ENCODE assay signal across 8 mouse cellular contexts in the genomic region with DNA sequence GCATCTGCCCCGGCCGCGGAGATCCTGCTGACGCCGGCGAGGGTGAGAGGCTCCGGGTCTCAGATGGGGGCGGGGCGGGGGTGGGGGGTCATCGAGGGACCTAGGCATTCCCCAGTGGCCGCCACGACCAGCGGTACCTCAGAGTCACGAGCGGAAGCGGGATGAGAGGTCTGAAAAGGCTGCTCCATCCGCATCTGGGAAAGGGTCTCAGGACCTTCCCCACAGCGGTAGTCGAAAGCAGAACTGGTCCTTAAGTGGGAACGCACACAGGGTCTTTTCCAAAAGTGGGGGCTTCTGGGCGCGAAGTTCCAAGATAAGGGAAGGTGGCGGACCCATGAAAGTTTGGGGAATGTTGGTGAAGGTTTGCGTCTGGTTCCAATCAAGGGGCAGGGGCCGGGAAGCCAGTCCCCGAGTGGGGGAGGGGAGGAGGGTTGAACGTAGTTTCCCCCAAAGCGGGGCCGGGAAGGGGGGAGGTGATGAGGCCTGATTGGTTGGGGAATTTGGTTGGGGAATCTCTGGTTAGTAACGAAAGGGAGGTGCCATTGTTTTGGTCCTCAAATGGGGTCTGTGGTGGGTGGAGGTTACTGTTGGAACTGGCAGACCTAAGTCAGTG. TPM values are rescaled to one million over a fixed set of nuclear protein-coding genes. Genes with fewer than 3 reads are reported as not detected.
DNase-seq lines count a peak whose midpoint lies in the region; ATAC-seq and TF ChIP-seq lines count a peak whose summit lies in the region.

No protein-coding gene starts in this region.

- TF ChIP-seq POLR2A in testis, adult 2 months (IDR thresholded peaks at IDR 0.05; ENCODE audit: control insufficient read depth, low read depth, low read length) = no peak

- no peak for TF ChIP-seq CTCF in testis, adult 2 months (IDR thresholded peaks at IDR 0.05; ENCODE audit: control insufficient read depth, insufficient read depth, insufficient replicate concordance, low read depth, low read length)

- in situ Hi-C loops in ES-E14 (cut with MboI; ENCODE audit: low sequenced_read_pairs in 2 of 2, unreplicated experiment in 2 of 2) = no loop called here

- no peaks in the 10 kb centered on the region for H3K27me3 ChIP-seq in heart, embryonic 12.5 days (replicated peaks)
- no peaks in the 10 kb centered on the region for H3K27me3 ChIP-seq in testis, adult 2 months (ENCODE audit: control insufficient read depth, insufficient read depth, low read length)

- peak overlapping the region; percentile 86 to 89 for H3K4me3 ChIP-seq in ES-E14 (ENCODE audit: insufficient read depth in 1 of 2, low read depth in 1 of 2, low read length in 2 of 2, poor library complexity in 1 of 2, severe bottlenecking in 1 of 2)
- H3K4me3 ChIP-seq in heart, embryonic 12.5 days = peak overlapping the region; percentile 89
- H3K4me3 ChIP-seq in macrophage (ENCODE audit: inconsistent target) = peak overlapping the region; percentile 90
- H3K4me3 ChIP-seq in testis, adult 2 months (ENCODE audit: control insufficient read depth, low read depth, low read length) = peak overlapping the region; percentile 89

- peak; percentile 70 to 72 for DNase-seq in frontal cortex, postnatal 10 days (ENCODE audit: low spot score in 2 of 2)
- no peak for DNase-seq in frontal cortex, adult 2 months (ENCODE audit: extremely low spot score in 1 of 2, low spot score in 1 of 2)
- DNase-seq in ES-E14 (ENCODE audit: low read depth, low spot score) = peak; percentile 49
- DNase-seq in cerebellum, adult 9-11 months = peak; percentile 72
- DNase-seq in layer of hippocampus, postnatal 14 days (ENCODE audit: low spot score in 2 of 2) = peak; percentile 66 to 79

- H3K9me3 ChIP-seq in ES-E14 (ENCODE audit: control insufficient read depth, insufficient read depth, low read depth, low read length) = no peaks in the 10 kb centered on the region
- no peaks in the 10 kb centered on the region for H3K9me3 ChIP-seq in heart, embryonic 12.5 days (replicated peaks)

- H3K27ac ChIP-seq in ES-E14 (ENCODE audit: insufficient read depth, low read depth, low read length, poor library complexity, severe bottlenecking) = 0 out of 2 replicates have a peak overlapping the region, but pooled peaks have one; percentile 12
- peak overlapping the region; percentile 90 for H3K27ac ChIP-seq in heart, embryonic 12.5 days (ENCODE audit: poor library complexity, severe bottlenecking)
- peak overlapping the region; percentile 74 for H3K27ac ChIP-seq in macrophage
- no peak overlapping the region; the same call in 1 of the 2 replicates for H3K27ac ChIP-seq in testis, adult 2 months (ENCODE audit: control insufficient read depth, insufficient read depth, low read depth, low read length)

- ATAC-seq in heart, embryonic 12.5 days (ENCODE audit: insufficient number of reproducible peaks, low FRiP score) = peak; percentile 48

- H3K9ac ChIP-seq in ES-E14 (ENCODE audit: insufficient read depth, low read depth, low read length, poor library complexity, severe bottlenecking) = peak overlapping the region; percentile 70
- H3K9ac ChIP-seq in heart, embryonic 12.5 days = peak overlapping the region; percentile 86

- peaks cover 0 to 22% of the 10 kb centered on the region in 2 experiments; a peak in 2 of 4 replicates for H3K4me1 ChIP-seq in ES-E14 (ENCODE audit: control insufficient read depth in 2 of 2, insufficient read depth in 2 of 2, low read length in 2 of 2, poor library complexity in 1 of 2)
- peaks cover 48% of the 10 kb centered on the region for H3K4me1 ChIP-seq in heart, embryonic 12.5 days (replicated peaks)
- peaks cover 29% of the 10 kb centered on the region for H3K4me1 ChIP-seq in testis, adult 2 months (ENCODE audit: control insufficient read depth, insufficient read depth, low read length)

- H3K36me3 ChIP-seq in ES-E14 (ENCODE audit: control insufficient read depth, insufficient read depth, low read length, poor library complexity, severe bottlenecking) (no peaks in the 10 kb centered on the region), macrophage (ENCODE audit: inconsistent target) (no peaks in the 10 kb centered on the region)
- no peaks in the 10 kb centered on the region for H3K36me3 ChIP-seq in heart, embryonic 12.5 days
- no peaks in the 10 kb centered on the region for H3K36me3 ChIP-seq in testis, adult 2 months (ENCODE audit: control insufficient read depth, insufficient read depth, low read length)

- 2% methylated on average over 30 of the region's 30 CpGs for WGBS in heart, embryonic 12.5 days
- 1% methylated on average over 30 of the region's 30 CpGs for WGBS in macrophage (ENCODE audit: missing documents)

- H3K4me2 ChIP-seq in heart, embryonic 12.5 days = peak overlapping the region; percentile 72

- H3K79me2 ChIP-seq in macrophage (ENCODE audit: inconsistent target) = peaks cover 52% of the 10 kb centered on the region

TF ChIP-seq in ES-E14, 5 proteins besides CTCF, POLR2A, EP300 and RAD21:
- TF ChIP-seq MAFK (IDR thresholded peaks at IDR 0.05; ENCODE audit: insufficient read depth, low read depth, low read length) (no peak), CHD2 (IDR thresholded peaks at IDR 0.05; ENCODE audit: low read depth, low read length) (no peak), ZC3H11A (IDR thresholded peaks at IDR 0.05; ENCODE audit: borderline replicate concordance, low read depth, low read length) (no peak), HCFC1 (IDR thresholded peaks at IDR 0.05; ENCODE audit: borderline replicate concordance, insufficient read depth, low read length) (no peak), ZNF384 (IDR thresholded peaks at IDR 0.05; ENCODE audit: low read depth, low read length) (no peak)

RNA-seq across cellular contexts. Expression of gene Itm2c, which starts 0.8 kb away (rescaled TPM):
- polyA plus RNA-seq in frontal cortex, adult 2 months (2012; rRNA removed) = 765 and 862 TPM in 2 replicates
- 82.9 and 114 TPM in 2 replicates for total RNA-seq in ES-E14 (2012; rRNA removed)
- polyA plus RNA-seq in heart, embryonic 12.5 days (2016; fragmentation: Nextera tagmentation; extraction: Ambion mirVana) = 261 TPM in 2 replicates
- total RNA-seq in layer of hippocampus, postnatal 14 days (2021) = 100 to 1,000 TPM; 505 to 525 TPM
- 10 to 100 TPM; 15.5 to 52.8 (median 27.2) TPM for total RNA-seq in macrophage (2018; cell fraction: chromatin; rRNA removed)
- total RNA-seq in macrophage (2018; cell fraction: cytosol; rRNA removed) = 100 to 1,000 TPM; 145 to 236 (median 194) TPM
- 100 to 1,000 TPM in 25 of 26 experiments, 10 to 100 TPM in 1; 69.6 to 258 (median 175) TPM for total RNA-seq in macrophage (2018; cell fraction: nucleus; rRNA removed)
- 124 to 253 TPM (median 156 TPM) in 3 replicates for polyA plus RNA-seq in macrophage (2018)
- polyA plus RNA-seq in testis, adult 2 months (2012; rRNA removed) = 69.6 and 72.5 TPM in 2 replicates

RNA-seq across cellular contexts. Expression of gene 4933407L21Rik, which starts 33.4 kb away (rescaled TPM):
- 9.0 and 11.3 TPM in 2 replicates for polyA plus RNA-seq in frontal cortex, adult 2 months (2012; rRNA removed)
- total RNA-seq in ES-E14 (2012; rRNA removed) = 0.09 TPM in 1 of 2 replicates, not detected in the other
- polyA plus RNA-seq in heart, embryonic 12.5 days (2016; fragmentation: Nextera tagmentation; extraction: Ambion mirVana) = 0.08 TPM in 1 of 2 replicates, not detected in the other
- 1 to 10 TPM; 4.1 to 5.3 TPM for total RNA-seq in layer of hippocampus, postnatal 14 days (2021)
- total RNA-seq in macrophage (2018; cell fraction: chromatin; rRNA removed) = 1 to 10 TPM in 2 of 26 experiments, under 1 TPM in 8, not detected in 16; 0.27 to 3.3 (median 0.60) TPM
- total RNA-seq in macrophage (2018; cell fraction: cytosol; rRNA removed) = not detected
- total RNA-seq in macrophage (2018; cell fraction: nucleus; rRNA removed) = 1 to 10 TPM in 1 of 26 experiments, under 1 TPM in 8, not detected in 17; 0.12 to 1.7 (median 0.56) TPM
- not detected in 3 replicates for polyA plus RNA-seq in macrophage (2018)
- 1.6 TPM in 2 replicates for polyA plus RNA-seq in testis, adult 2 months (2012; rRNA removed)

Comparison
In these comparisons a context has a peak if more than half of its experiments do, and no peak if none do; other contexts are left out.
1. DNase-seq: peak in frontal cortex, postnatal 10 days (2 of 2), ES-E14 (single experiment), cerebellum, adult 9-11 months (single experiment) and layer of hippocampus, postnatal 14 days (2 of 2); none in frontal cortex, adult 2 months (0 of 2).
2. Peak in every context shown above with its lines, with median percentiles within 50 percentile points of each other: H3K4me3 ChIP-seq.